Mouse (Mus musculus) limb, embryonic 10.5 days (tissue): ENCODE data around the gene Tpcn2. TPM values are rescaled to one million over a fixed set of nuclear protein-coding genes. Genes with fewer than 3 reads are reported as not detected.
A peak's percentile ranks its signal among the peaks of the same experiment; 100 is the strongest.

Source experiments
- DNase-seq: peaks from one replicate; pipeline ENCODE4 v3.0.0-alpha.2; 2017; ENCODE audit warnings: low spot score
- H3K27ac ChIP-seq: fragments of 300-500 bp; sonication (generic); 2 replicates; pipeline ENCODE4 v1.5.1; 2016; ENCODE audit warnings: mild to moderate bottlenecking
- H3K27me3 ChIP-seq: fragments of 300-500 bp; sonication (generic); 2 replicates; pipeline ENCODE4 v1.6.1; 2016; ENCODE audit warnings: low read depth, mild to moderate bottlenecking; ENCODE audit not compliant: poor library complexity, severe bottlenecking
- H3K36me3 ChIP-seq: fragments of 300-500 bp; sonication (generic); 2 replicates; pipeline ENCODE4 v1.6.1; 2016; ENCODE audit warnings: mild to moderate bottlenecking, moderate library complexity
- H3K4me1 ChIP-seq: fragments of 300-500 bp; sonication (generic); 2 replicates; pipeline ENCODE4 v1.6.1; 2016
- H3K4me3 ChIP-seq: fragments of 300-500 bp; sonication (generic); 2 replicates; pipeline ENCODE4 v1.5.1; 2016; ENCODE audit warnings: mild to moderate bottlenecking, moderate library complexity
- H3K9me3 ChIP-seq: fragments of 300-500 bp; sonication (generic); replicated peaks from 2 replicates; pipeline ENCODE4 v1.6.1; 2016; ENCODE audit warnings: mild to moderate bottlenecking
- WGBS: fragments of 180-500 bp; shearing (Covaris S2); methylation state at CpG from one replicate; pipeline ENCODE4 v1.1.7; 2016; 5-methylcytosine and 5-hydroxymethylcytosine counted together
- polyA plus RNA-seq: library from polyadenylated mRNA; unstranded; fragments of >200 nt; fragmentation: Nextera tagmentation; extraction: Ambion mirVana; gene quantifications from 2 replicates; pipeline ENCODE4 v1.2.1, GENCODE M21; 2016

Tpcn2 gene
- polyA plus RNA-seq, 1 experiment from 2014 or later, result 7.2 TPM

- WGBS, result 63% methylated on average over 3 of the region's 3 CpGs
- Histone ChIP-seq H3K9me3 (no peaks in the 10 kb centered on the region), H3K4me1 (peaks cover 5% of the 10 kb centered on the region), H3K27ac (no peak overlapping the region), H3K4me3 (no peak overlapping the region), H3K36me3 (peaks cover 22% of the 10 kb centered on the region), H3K27me3 (no peaks in the 10 kb centered on the region)
- DNase-seq, result no peak
Observed at GRCm38 (mm10) chr7:145253986-145254630, 29.7 kb downstream of the Tpcn2 start.

GRCm38 (mm10) chr7:145252715-145253476, 30.9 kb downstream of the Tpcn2 start:
- peak overlapping the region; percentile 53; the same call in 1 of the 2 replicates for H3K27ac ChIP-seq
- peak; percentile 85 for DNase-seq
- H3K9me3 ChIP-seq, result no peaks in the 10 kb centered on the region
- no peak overlapping the region for H3K4me3 ChIP-seq
- 27% methylated on average over 8 of the region's 8 CpGs for WGBS
- H3K36me3 ChIP-seq, result peaks cover 18% of the 10 kb centered on the region
- peaks cover 9% of the 10 kb centered on the region for H3K4me1 ChIP-seq
- no peaks in the 10 kb centered on the region for H3K27me3 ChIP-seq

GRCm38 (mm10) chr7:145250225-145250624, 33.6 kb downstream of the Tpcn2 start:
- Histone ChIP-seq H3K4me3 (no peak overlapping the region), H3K27me3 (no peaks in the 10 kb centered on the region), H3K36me3 (0 out of 2 replicates have a peak, but pooled peaks cover 2% of the 10 kb centered on the region), H3K27ac (no peak overlapping the region), H3K9me3 (no peaks in the 10 kb centered on the region), H3K4me1 (peaks cover 9% of the 10 kb centered on the region)
- no peak for DNase-seq
- 76% methylated on average over 9 of the region's 9 CpGs for WGBS

- DNase-seq, result no peak
- WGBS, result 87% methylated on average over 2 of the region's 2 CpGs
- Histone ChIP-seq H3K4me1 (peaks cover 9% of the 10 kb centered on the region), H3K9me3 (no peaks in the 10 kb centered on the region), H3K27me3 (no peaks in the 10 kb centered on the region), H3K4me3 (no peak overlapping the region), H3K36me3 (0 out of 2 replicates have a peak, but pooled peaks cover 2% of the 10 kb centered on the region), H3K27ac (no peak overlapping the region)
Observed at GRCm38 (mm10) chr7:145248911-145249310, 34.9 kb downstream of the Tpcn2 start.

- H3K9me3 ChIP-seq, result no peaks in the 10 kb centered on the region
- peaks cover 16% of the 10 kb centered on the region for H3K4me1 ChIP-seq
- 23% methylated on average over 9 of the region's 9 CpGs for WGBS
- H3K27me3 ChIP-seq, result peaks cover 4% of the 10 kb centered on the region; the same call in 1 of the 2 replicates
- H3K27ac ChIP-seq, result no peak overlapping the region
- no peak overlapping the region for H3K4me3 ChIP-seq
- no peaks in the 10 kb centered on the region for H3K36me3 ChIP-seq
- peak; percentile 90 for DNase-seq
Observed at GRCm38 (mm10) chr7:145242851-145243712, 40.7 kb downstream of the Tpcn2 start.

GRCm38 (mm10) chr7:145242028-145242427, 41.8 kb downstream of the Tpcn2 start:
- 0 out of 2 replicates have a peak overlapping the region, but pooled peaks have one; percentile 4 for H3K27ac ChIP-seq
- peaks cover 4% of the 10 kb centered on the region; the same call in 1 of the 2 replicates for H3K27me3 ChIP-seq
- peaks cover 16% of the 10 kb centered on the region for H3K4me1 ChIP-seq
- DNase-seq, result no peak
- H3K36me3 ChIP-seq, result no peaks in the 10 kb centered on the region
- WGBS, result 79% methylated on average over 9 of the region's 9 CpGs
- H3K9me3 ChIP-seq, result no peaks in the 10 kb centered on the region
- no peak overlapping the region for H3K4me3 ChIP-seq

GRCm38 (mm10) chr7:145240929-145241328, 42.9 kb downstream of the Tpcn2 start:
- no peak overlapping the region for H3K4me3 ChIP-seq
- H3K27ac ChIP-seq, result no peak overlapping the region
- DNase-seq, result no peak
- peaks cover 4% of the 10 kb centered on the region; the same call in 1 of the 2 replicates for H3K27me3 ChIP-seq
- H3K4me1 ChIP-seq, result peaks cover 16% of the 10 kb centered on the region
- H3K9me3 ChIP-seq, result no peaks in the 10 kb centered on the region
- 91% methylated on average over 4 of the region's 4 CpGs for WGBS
- H3K36me3 ChIP-seq, result no peaks in the 10 kb centered on the region

- Histone ChIP-seq H3K4me3 (no peak overlapping the region), H3K36me3 (no peaks in the 10 kb centered on the region), H3K27me3 (peaks cover 4% of the 10 kb centered on the region; the same call in 1 of the 2 replicates), H3K27ac (peak overlapping the region; percentile 56), H3K9me3 (no peaks in the 10 kb centered on the region), H3K4me1 (peaks cover 16% of the 10 kb centered on the region)
- no peak for DNase-seq
- WGBS, result 70% methylated on average over 8 of the region's 8 CpGs
Observed at GRCm38 (mm10) chr7:145239736-145240505, 43.9 kb downstream of the Tpcn2 start.

- Histone ChIP-seq H3K27ac (peak overlapping the region; percentile 56), H3K36me3 (no peaks in the 10 kb centered on the region), H3K4me3 (no peak overlapping the region), H3K9me3 (no peaks in the 10 kb centered on the region), H3K4me1 (peaks cover 16% of the 10 kb centered on the region), H3K27me3 (peaks cover 4% of the 10 kb centered on the region; the same call in 1 of the 2 replicates)
- 76% methylated on average over 6 of the region's 6 CpGs for WGBS
- no peak for DNase-seq
Observed at GRCm38 (mm10) chr7:145239145-145239544, 44.7 kb downstream of the Tpcn2 start.

- WGBS, result 88% methylated on average over 10 of the region's 10 CpGs
- no peaks in the 10 kb centered on the region for H3K36me3 ChIP-seq
Observed at GRCm38 (mm10) chr7:145234841-145235790, 48.7 kb downstream of the Tpcn2 start.

GRCm38 (mm10) chr7:145231659-145232058, 52.2 kb downstream of the Tpcn2 start:
- Histone ChIP-seq H3K27ac (peak overlapping the region; percentile 46; the same call in 1 of the 2 replicates), H3K36me3 (no peaks in the 10 kb centered on the region), H3K4me3 (no peak overlapping the region), H3K27me3 (no peaks in the 10 kb centered on the region), H3K4me1 (peaks cover 5% of the 10 kb centered on the region; the same call in 1 of the 2 replicates), H3K9me3 (no peaks in the 10 kb centered on the region)
- no peak for DNase-seq
- 79% methylated on average over 9 of the region's 9 CpGs for WGBS

More at GRCm38 (mm10) chr7:145234841-145235790, 48.7 kb downstream of the Tpcn2 start:
- DNase-seq, result no peak
- no peak overlapping the region for H3K4me3 ChIP-seq
- H3K27ac ChIP-seq, result no peak overlapping the region
- H3K4me1 ChIP-seq, result peaks cover 18% of the 10 kb centered on the region
- H3K27me3 ChIP-seq, result no peaks in the 10 kb centered on the region
- no peaks in the 10 kb centered on the region for H3K9me3 ChIP-seq
